Mouse (Mus musculus) E14TG2a.4 (cell line): ENCODE results near the gene Gpd1.

Source experiments
- CTCF ChIP-seq: conservative IDR thresholded peaks from 2 replicates; pipeline ENCODE4 v1.5.1; 2014; ENCODE audit warnings: low read length
- NANOG ChIP-seq: IDR thresholded peaks from 2 replicates; pipeline ENCODE4 v1.6.1; 2014; ENCODE audit warnings: borderline replicate concordance, low read length, mixed read lengths
- POU5F1 ChIP-seq: IDR thresholded peaks from 2 replicates; pipeline ENCODE4 v1.6.1; 2014; ENCODE audit warnings: low read length, borderline replicate concordance

GRCm38 (mm10) chr15:99679008-99679407 lies 38.3 kb upstream of the Gpd1 start:
- TF ChIP-seq CTCF = no peak
- 0 out of 2 replicates have a peak, but pooled peaks have one; percentile 8 for TF ChIP-seq NANOG
- no peak for TF ChIP-seq POU5F1
